In the genomic region with DNA sequence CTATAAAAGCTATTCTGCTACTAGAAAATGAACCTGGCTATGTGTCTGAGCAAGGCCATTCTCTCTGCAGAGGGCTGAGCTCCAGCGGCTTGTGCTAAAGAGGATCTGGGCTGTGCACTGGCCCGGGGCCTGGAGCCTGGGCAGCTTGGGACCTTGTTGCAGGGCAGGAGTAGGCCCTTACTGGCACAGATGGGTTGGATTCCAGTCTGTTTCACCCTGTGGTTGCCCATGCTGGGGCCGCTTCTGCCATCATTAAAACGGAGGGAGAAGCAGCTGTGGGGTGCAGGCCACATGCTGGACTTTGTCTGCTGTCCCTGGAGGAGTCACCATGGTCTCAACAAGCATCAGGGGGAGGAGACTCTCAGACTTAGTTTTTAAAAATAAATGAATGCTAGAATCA, we compare ENCODE assay signal across 19 mouse cellular contexts.
A peak's percentile ranks its signal among the peaks of the same experiment; 100 is the strongest.
DNase-seq lines count a peak whose midpoint lies in the region; ATAC-seq and TF ChIP-seq lines count a peak whose summit lies in the region.
"Had no signal": no experiment of that assay in that cellular context is flagged by ENCODE, and none has a peak within 500 bp of the region (broad histone marks: within the 10 kb centered on the region; RNA-seq: fewer than 3 reads in every experiment).

No protein-coding gene starts in this region.

- TF ChIP-seq EP300 in liver, postnatal 0 days (IDR thresholded peaks at IDR 0.05; ENCODE audit: low read depth): no peak

- intact Hi-C loops in gastrocnemius, adult 2 months (cut with DNase I): loop anchor here (5.0 kb wide), 1 partner anchor 40 kb away; no protein-coding TSS in a partner anchor

- 91% methylated on average over 4 of the region's 4 CpGs for WGBS in liver, postnatal 0 days (ENCODE audit: insufficient replicate concordance)

- DNase-seq in gastrocnemius, adult 2 months: no peak
- DNase-seq in gastrocnemius, postnatal 10 days: no peak
- no peak for DNase-seq in liver, postnatal 0 days
- no peak for DNase-seq in liver
- peak; percentile 60 for DNase-seq in cerebellum, adult 9-11 months
- DNase-seq in cerebellum, postnatal 14 days: peak; percentile 43 to 55
- DNase-seq in spleen, postnatal 4 days (ENCODE audit: low spot score in 2 of 2): no peak
- DNase-seq: adrenal gland, postnatal 10 days; kidney, postnatal 4 days; lung, adult 2 months; lung, postnatal 14 days had no signal

- H3K4me3 ChIP-seq in gastrocnemius, adult 2 months: no peak overlapping the region
- no peak overlapping the region for H3K4me3 ChIP-seq in liver, postnatal 0 days (ENCODE audit: low read depth, low read length)
- H3K4me3 ChIP-seq: forebrain, embryonic 13.5 days; heart, embryonic 10.5 days; kidney, embryonic 15.5 days; limb, embryonic 12.5 days; liver, embryonic 12.5 days had no signal

- 0 out of 2 replicates have a peak, but pooled peaks cover 2% of the 10 kb centered on the region for H3K36me3 ChIP-seq in liver, postnatal 0 days (replicated peaks; ENCODE audit: insufficient read depth, low read length)

- peaks cover 7% of the 10 kb centered on the region for H3K4me1 ChIP-seq in liver, postnatal 0 days (ENCODE audit: insufficient read depth)
- H3K4me1 ChIP-seq: limb, embryonic 12.5 days; liver, embryonic 12.5 days had no signal

- no peak for TF ChIP-seq CTCF in gastrocnemius, adult 2 months (IDR thresholded peaks at IDR 0.05)
- no peak for TF ChIP-seq CTCF in liver, postnatal 0 days (IDR thresholded peaks at IDR 0.05; ENCODE audit: low read depth)

- no peaks in the 10 kb centered on the region for H3K9me3 ChIP-seq in liver, postnatal 0 days (ENCODE audit: low read length)
- H3K9me3 ChIP-seq: forebrain, embryonic 13.5 days; heart, embryonic 10.5 days; kidney, embryonic 15.5 days; limb, embryonic 12.5 days; liver, embryonic 12.5 days had no signal

- H3K27ac ChIP-seq in gastrocnemius, adult 2 months: peak overlapping the region; percentile 35; the same call in 1 of the 2 replicates
- 0 out of 2 replicates have a peak overlapping the region, but pooled peaks have one; percentile 7 for H3K27ac ChIP-seq in liver, postnatal 0 days (ENCODE audit: low read depth)
- H3K27ac ChIP-seq: forebrain, embryonic 13.5 days; heart, embryonic 10.5 days; kidney, embryonic 15.5 days; limb, embryonic 12.5 days; liver, embryonic 12.5 days had no signal

- no peaks in the 10 kb centered on the region for H3K27me3 ChIP-seq in liver, postnatal 0 days (ENCODE audit: insufficient read depth, low read length)
- H3K27me3 ChIP-seq: forebrain, embryonic 13.5 days; kidney, embryonic 15.5 days; limb, embryonic 12.5 days; liver, embryonic 12.5 days had no signal

- no peak overlapping the region for H3K4me2 ChIP-seq in liver, postnatal 0 days (ENCODE audit: low read depth, low read length)
- H3K4me2 ChIP-seq: forebrain, embryonic 13.5 days; kidney, embryonic 15.5 days; limb, embryonic 12.5 days; liver, embryonic 12.5 days had no signal

- H3K9ac ChIP-seq in liver, postnatal 0 days (replicated peaks): no peak overlapping the region
- H3K9ac ChIP-seq: forebrain, embryonic 13.5 days; kidney, embryonic 15.5 days; limb, embryonic 12.5 days; liver, embryonic 12.5 days had no signal

- no peak for ATAC-seq in liver, postnatal 0 days
- ATAC-seq: forebrain, embryonic 13.5 days; hindbrain, embryonic 16.5 days; intestine, postnatal 0 days; liver, embryonic 12.5 days; midbrain, embryonic 16.5 days had no signal

Comparison
In these comparisons a context has a peak if more than half of its experiments do, and no peak if none do; other contexts are left out.
1. DNase-seq: peak in cerebellum, adult 9-11 months (single experiment) and cerebellum, postnatal 14 days (2 of 2); none in gastrocnemius, adult 2 months (single experiment), gastrocnemius, postnatal 10 days (single experiment), liver, postnatal 0 days (single experiment), liver (single experiment) and spleen, postnatal 4 days (0 of 2).